Mouse (Mus musculus) liver, embryonic 12.5 days (tissue): Measurements from ENCODE around the gene Hist2h4. TPM values are rescaled to one million over a fixed set of nuclear protein-coding genes. Genes with fewer than 3 reads are reported as not detected.
"Not testable (repeated sequence)": the region's sequence is repeated elsewhere in the genome, so short reads cannot be mapped to it uniquely, and the experiment has no call there.

Experiments
- ATAC-seq: fragments of 200-750 bp; cut with Nextera tagmentation; 2 replicates; pipeline ENCODE4 v1.8.0; 2017; ENCODE audit warnings: moderate number of reproducible peaks, mild to moderate bottlenecking, moderate library complexity
- H3K27ac ChIP-seq: fragments of 300-500 bp; sonication (generic); 2 replicates; pipeline ENCODE4 v1.5.1; 2016; ENCODE audit warnings: mild to moderate bottlenecking
- H3K27me3 ChIP-seq: fragments of 300-500 bp; sonication (generic); replicated peaks from 2 replicates; pipeline ENCODE4 v1.6.1; 2016; ENCODE audit warnings: mild to moderate bottlenecking, moderate library complexity
- H3K36me3 ChIP-seq: fragments of 300-500 bp; sonication (generic); 2 replicates; pipeline ENCODE4 v1.6.1; 2016; ENCODE audit warnings: mild to moderate bottlenecking, moderate library complexity
- H3K4me1 ChIP-seq: fragments of 300-500 bp; sonication (generic); 2 replicates; pipeline ENCODE4 v1.6.1; 2016
- H3K4me2 ChIP-seq: fragments of 300-500 bp; sonication (generic); 2 replicates; pipeline ENCODE4 v1.6.1; 2016; ENCODE audit warnings: mild to moderate bottlenecking, moderate library complexity
- H3K4me3 ChIP-seq: fragments of 300-500 bp; sonication (generic); 2 replicates; pipeline ENCODE4 v1.5.1; 2016; ENCODE audit warnings: mild to moderate bottlenecking, moderate library complexity
- H3K9ac ChIP-seq: fragments of 300-500 bp; sonication (generic); 2 replicates; pipeline ENCODE4 v1.6.1; 2016; ENCODE audit warnings: mild to moderate bottlenecking, moderate library complexity
- H3K9me3 ChIP-seq: fragments of 300-500 bp; sonication (generic); replicated peaks from 2 replicates; pipeline ENCODE4 v1.6.1; 2016; ENCODE audit warnings: mild to moderate bottlenecking, moderate library complexity
- WGBS: fragments of 180-500 bp; shearing (Covaris S2); methylation state at CpG from one replicate; pipeline ENCODE4 v1.1.7; 2016; ENCODE audit not compliant: insufficient replicate concordance; 5-methylcytosine and 5-hydroxymethylcytosine counted together
- polyA plus RNA-seq: library from polyadenylated mRNA; unstranded; fragments of >200 nt; fragmentation: Nextera tagmentation; extraction: Ambion mirVana; gene quantifications from 2 replicates; pipeline ENCODE4 v1.2.1, GENCODE M21; 2016

Hist2h4 gene
- polyA plus RNA-seq, 1 experiment from 2014 or later: 29.3 TPM

GRCm38 (mm10) chr3:96240799-96241197, 22.3 kb downstream of the Hist2h4 start:
- H3K27me3 ChIP-seq: no peaks in the 10 kb centered on the region
- peak overlapping the region; percentile 89 for H3K27ac ChIP-seq
- peaks cover 60% of the 10 kb centered on the region for H3K4me1 ChIP-seq
- ATAC-seq: no peak
- peak overlapping the region; percentile 91 for H3K9ac ChIP-seq
- no peaks in the 10 kb centered on the region for H3K36me3 ChIP-seq
- peak overlapping the region; percentile 37; the same call in 1 of the 2 replicates for H3K4me3 ChIP-seq
- 75% methylated on average over 9 of the region's 9 CpGs for WGBS
- H3K4me2 ChIP-seq: peak overlapping the region; percentile 54
- H3K9me3 ChIP-seq: no peaks in the 10 kb centered on the region

- peak; percentile 71 for ATAC-seq
- Histone ChIP-seq H3K9ac (peak within 1 kb of the TSS; percentile 91), H3K4me1 (peaks cover 66% of the 10 kb centered on the region), H3K27ac (peak within 1 kb of the TSS; percentile 91), H3K4me3 (peak within 1 kb of the TSS; percentile 41), H3K4me2 (peak within 1 kb of the TSS; percentile 54)
- H3K27me3 ChIP-seq, H3K36me3 ChIP-seq, H3K9me3 ChIP-seq: not testable (repeated sequence)
- 4% methylated on average over 32 of the region's 85 CpGs for WGBS
Observed at GRCm38 (mm10) chr3:96239949-96240798, 22.9 kb downstream of the Hist2h4 start, which contains the start of gene Hist2h2aa2. Gene Hist2h2aa2, minus strand, starts transcription at chr3:96240276.

- H3K27me3 ChIP-seq, H3K9me3 ChIP-seq, H3K36me3 ChIP-seq: not testable (repeated sequence)
- peaks cover 60% of the 10 kb centered on the region for H3K4me1 ChIP-seq
- 0% methylated on average over 19 of the region's 68 CpGs for WGBS
- peak within 1 kb of the TSS; percentile 98 for H3K27ac ChIP-seq
- peak; percentile 85 for ATAC-seq
- H3K4me3 ChIP-seq: peak within 1 kb of the TSS; percentile 65
- peak within 1 kb of the TSS; percentile 77 for H3K4me2 ChIP-seq
- H3K9ac ChIP-seq: peak within 1 kb of the TSS; percentile 83
Observed at GRCm38 (mm10) chr3:96238954-96239793, 23.9 kb downstream of the Hist2h4 start, which contains the start of gene Hist2h3c2. Gene Hist2h3c2, minus strand, starts transcription at chr3:96239127.

- H3K36me3 ChIP-seq: no peaks in the 10 kb centered on the region
- under 1% methylated on average over 12 of the region's 12 CpGs for WGBS
- no peak for ATAC-seq
- H3K27ac ChIP-seq: peak overlapping the region; percentile 98
- no peaks in the 10 kb centered on the region for H3K9me3 ChIP-seq
- H3K4me1 ChIP-seq: peaks cover 48% of the 10 kb centered on the region
- H3K9ac ChIP-seq: peak overlapping the region; percentile 83
- peak overlapping the region; percentile 65 for H3K4me3 ChIP-seq
- H3K4me2 ChIP-seq: peak overlapping the region; percentile 77
- H3K27me3 ChIP-seq: no peaks in the 10 kb centered on the region
Observed at GRCm38 (mm10) chr3:96237904-96238511, 25.1 kb downstream of the Hist2h4 start.

GRCm38 (mm10) chr3:96237335-96237903, 25.7 kb downstream of the Hist2h4 start:
- Histone ChIP-seq H3K4me1 (peaks cover 44% of the 10 kb centered on the region), H3K27ac (peak overlapping the region; percentile 98), H3K4me3 (peak overlapping the region; percentile 65), H3K27me3 (no peaks in the 10 kb centered on the region), H3K36me3 (no peaks in the 10 kb centered on the region), H3K9me3 (no peaks in the 10 kb centered on the region), H3K9ac (peak overlapping the region; percentile 83), H3K4me2 (peak overlapping the region; percentile 77)
- 24% methylated on average over 7 of the region's 7 CpGs for WGBS
- no peak for ATAC-seq

- Histone ChIP-seq H3K4me1 (peaks cover 40% of the 10 kb centered on the region), H3K27ac (peak overlapping the region; percentile 98), H3K9me3 (no peaks in the 10 kb centered on the region), H3K9ac (peak overlapping the region; percentile 83), H3K36me3 (no peaks in the 10 kb centered on the region), H3K4me2 (peak overlapping the region; percentile 77), H3K27me3 (no peaks in the 10 kb centered on the region), H3K4me3 (peak overlapping the region; percentile 65)
- ATAC-seq: no peak
- WGBS: 73% methylated on average over 4 of the region's 4 CpGs
Observed at GRCm38 (mm10) chr3:96236834-96237334, 26.2 kb downstream of the Hist2h4 start.

- Histone ChIP-seq H3K9ac (peak overlapping the region; percentile 83; the same call in 1 of the 2 replicates), H3K27ac (peak overlapping the region; percentile 64), H3K4me3 (peak overlapping the region; percentile 10), H3K9me3 (no peaks in the 10 kb centered on the region), H3K4me2 (peak overlapping the region; percentile 77), H3K27me3 (no peaks in the 10 kb centered on the region), H3K36me3 (no peaks in the 10 kb centered on the region), H3K4me1 (peaks cover 35% of the 10 kb centered on the region)
- no peak for ATAC-seq
- 69% methylated on average over 3 of the region's 3 CpGs for WGBS
Observed at GRCm38 (mm10) chr3:96235836-96236235, 27.3 kb downstream of the Hist2h4 start.

- no peak overlapping the region for H3K27ac ChIP-seq
- no peak for ATAC-seq
- H3K27me3 ChIP-seq: no peaks in the 10 kb centered on the region
- H3K9ac ChIP-seq: 0 out of 2 replicates have a peak overlapping the region, but pooled peaks have one; percentile 0
- no peaks in the 10 kb centered on the region for H3K36me3 ChIP-seq
- no peak overlapping the region for H3K4me2 ChIP-seq
- H3K4me1 ChIP-seq: peaks cover 36% of the 10 kb centered on the region
- no peak overlapping the region for H3K4me3 ChIP-seq
- 58% methylated on average over 2 of the region's 2 CpGs for WGBS
- H3K9me3 ChIP-seq: no peaks in the 10 kb centered on the region
Observed at GRCm38 (mm10) chr3:96234914-96235313, 28.2 kb downstream of the Hist2h4 start.

GRCm38 (mm10) chr3:96231758-96232120, 31.4 kb downstream of the Hist2h4 start:
- H3K4me2 ChIP-seq: no peak overlapping the region
- H3K27me3 ChIP-seq: no peaks in the 10 kb centered on the region
- H3K27ac ChIP-seq: no peak overlapping the region
- no peak overlapping the region for H3K4me3 ChIP-seq
- WGBS: 38% methylated on average over 2 of the region's 2 CpGs
- H3K4me1 ChIP-seq: peaks cover 27% of the 10 kb centered on the region
- H3K9ac ChIP-seq: no peak overlapping the region
- no peaks in the 10 kb centered on the region for H3K36me3 ChIP-seq
- H3K9me3 ChIP-seq: no peaks in the 10 kb centered on the region
- ATAC-seq: no peak

- WGBS: 65% methylated on average over 4 of the region's 4 CpGs
- Histone ChIP-seq H3K9ac (no peak overlapping the region), H3K4me1 (peaks cover 30% of the 10 kb centered on the region), H3K36me3 (no peaks in the 10 kb centered on the region), H3K27me3 (no peaks in the 10 kb centered on the region), H3K9me3 (no peaks in the 10 kb centered on the region), H3K4me3 (no peak overlapping the region), H3K27ac (0 out of 2 replicates have a peak overlapping the region, but pooled peaks have one; percentile 55), H3K4me2 (no peak overlapping the region)
- no peak for ATAC-seq
Observed at GRCm38 (mm10) chr3:96230910-96231757, 32.0 kb downstream of the Hist2h4 start.
